Mouse (Mus musculus): ENCODE results near the gene Ptpn21.

The Ptpn21 gene

DNA sequence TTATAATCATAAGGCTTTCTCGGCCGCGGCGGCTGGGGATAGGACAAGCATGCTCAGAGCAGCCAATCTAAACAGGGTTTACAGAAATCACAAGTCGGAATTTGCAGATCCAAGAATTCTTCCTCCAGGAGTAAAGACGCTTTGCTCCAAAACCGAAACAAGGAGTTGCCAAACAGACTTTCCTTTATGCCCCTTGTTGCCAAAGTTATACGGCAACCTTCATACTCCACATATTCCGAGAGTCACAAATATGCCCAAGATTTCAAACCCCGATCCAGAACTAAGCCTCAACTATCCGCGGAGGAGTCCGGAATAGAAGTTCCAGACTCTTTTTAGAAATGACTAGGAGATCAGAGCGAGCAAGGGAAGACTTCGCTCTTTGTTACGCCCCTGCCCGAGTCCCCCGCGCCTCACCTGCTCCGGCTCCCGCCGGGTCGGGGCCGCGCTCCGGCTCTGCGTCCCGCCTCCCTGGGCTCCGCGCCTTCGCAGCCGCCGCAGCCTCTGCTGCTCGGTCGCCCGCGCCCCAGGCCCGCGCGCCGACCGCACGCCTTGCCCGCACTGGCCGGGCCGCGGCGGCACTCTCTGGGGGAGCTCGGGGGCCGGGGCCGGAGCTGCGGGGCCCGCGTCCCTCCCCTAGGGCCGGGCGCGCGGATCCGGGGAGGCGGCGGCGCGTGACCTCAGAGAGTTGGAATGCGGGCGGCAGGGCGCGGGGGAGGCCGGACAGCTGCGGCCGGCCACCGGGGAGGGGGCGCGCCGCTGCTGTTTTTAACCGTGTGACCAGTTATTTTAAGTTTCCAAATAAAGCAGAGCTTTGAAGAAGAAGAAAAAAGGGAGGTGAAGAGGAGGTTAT, at the start of gene Ptpn21:
TSS of gene Ptpn21 (minus strand) at position 455 of the 850 bp plus-strand sequence.
- DNase-seq: peak; percentile 79

DNA sequence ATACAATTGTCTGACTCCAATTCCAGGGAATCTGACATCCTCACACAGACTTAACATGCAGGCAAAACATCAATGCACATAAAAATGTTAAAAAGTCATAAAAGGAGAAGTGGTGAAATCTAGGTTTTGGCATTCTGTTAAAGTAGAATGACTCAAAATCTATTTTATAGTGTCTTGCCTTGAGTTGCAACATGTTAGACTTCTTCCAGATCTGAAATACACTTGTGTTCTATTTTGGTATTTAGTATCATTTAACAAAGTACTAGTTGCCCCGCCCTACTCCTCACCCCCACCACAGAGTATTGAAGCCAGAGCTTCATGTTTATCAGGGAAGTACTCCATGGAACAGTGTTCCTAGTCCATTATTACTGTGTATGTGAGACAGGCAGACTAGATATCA, 47.0 kb upstream of the Ptpn21 start:
- no peak for DNase-seq

DNA sequence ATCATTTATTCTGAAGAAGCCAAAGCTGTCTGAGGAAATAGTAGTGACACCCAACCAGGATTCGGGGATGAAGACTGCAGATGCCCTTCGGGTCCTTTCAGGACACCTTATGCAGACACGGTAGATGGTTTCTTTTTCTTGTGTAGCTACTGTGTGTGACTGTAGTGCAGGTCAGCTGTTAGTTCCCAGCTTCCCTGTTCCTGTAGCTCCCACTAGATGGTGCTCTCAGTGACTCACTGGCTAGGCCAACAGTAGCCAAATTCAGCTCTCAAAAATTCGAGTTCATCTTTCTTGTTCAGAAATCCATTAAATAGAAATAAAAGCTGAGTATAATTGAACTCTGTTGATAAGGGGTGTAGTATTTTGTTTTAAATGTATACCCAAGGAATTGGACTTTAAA, 41.9 kb upstream of the Ptpn21 start:
- peak; percentile 41 for DNase-seq

DNA sequence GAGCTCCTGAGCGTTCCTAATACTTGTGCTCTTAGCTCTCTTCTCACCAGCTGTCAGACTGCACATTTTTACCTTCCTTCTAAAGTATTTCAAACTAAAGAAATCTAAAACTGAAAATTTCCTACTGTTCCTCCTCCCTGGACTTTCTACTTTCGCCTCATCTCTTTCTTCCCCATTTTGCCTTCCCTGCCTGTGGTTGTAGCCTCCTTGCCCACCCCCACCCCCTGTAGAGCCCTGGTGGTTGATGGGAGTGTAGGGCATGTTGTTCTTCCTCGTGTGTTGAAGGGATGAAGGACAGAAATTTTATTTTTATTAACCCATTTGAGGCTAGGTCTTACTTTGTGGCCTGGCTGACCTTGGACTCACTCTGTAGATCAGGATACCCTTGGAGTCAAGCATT, 40.3 kb upstream of the Ptpn21 start:
- no peak for DNase-seq

DNA sequence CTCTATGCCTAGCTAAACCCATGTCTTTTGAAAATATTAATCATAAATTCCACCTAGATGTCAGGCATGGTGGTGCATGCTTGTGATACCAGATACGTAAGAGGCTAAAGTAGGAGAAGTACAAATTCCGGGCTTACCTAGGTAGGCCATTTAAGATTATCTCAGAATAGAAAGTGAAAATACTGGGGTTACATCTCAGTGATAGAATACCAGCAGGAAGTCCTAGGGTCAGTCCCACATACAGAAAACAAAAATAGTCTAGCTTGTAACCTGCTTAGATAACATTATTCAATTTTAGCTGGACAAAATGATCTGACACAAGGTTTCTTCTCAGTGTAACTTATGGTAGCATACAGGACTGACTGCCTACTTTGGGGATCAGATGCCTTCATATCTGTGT, 29.0 kb upstream of the Ptpn21 start:
- no peak for DNase-seq

DNA sequence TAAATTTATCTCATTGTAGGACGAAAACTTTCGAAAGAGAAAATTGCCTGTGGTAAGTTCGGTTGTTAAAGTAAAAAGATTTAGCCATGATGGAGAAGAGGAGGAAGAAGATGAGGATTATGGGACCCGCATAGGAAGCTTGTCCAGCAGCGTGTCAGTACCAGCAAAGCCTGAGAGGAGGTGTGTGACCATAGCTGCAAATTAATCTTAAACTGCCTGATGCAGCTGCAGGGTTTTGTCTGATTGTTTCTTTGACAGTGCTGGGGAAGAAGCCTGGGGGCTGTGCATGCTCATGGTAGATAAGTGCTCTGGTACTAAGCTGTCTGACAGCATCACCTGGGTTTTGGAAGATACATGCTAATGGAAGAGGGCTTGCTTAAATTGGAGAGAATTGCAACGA, 22.5 kb upstream of the Ptpn21 start:
- no peak for DNase-seq

DNA sequence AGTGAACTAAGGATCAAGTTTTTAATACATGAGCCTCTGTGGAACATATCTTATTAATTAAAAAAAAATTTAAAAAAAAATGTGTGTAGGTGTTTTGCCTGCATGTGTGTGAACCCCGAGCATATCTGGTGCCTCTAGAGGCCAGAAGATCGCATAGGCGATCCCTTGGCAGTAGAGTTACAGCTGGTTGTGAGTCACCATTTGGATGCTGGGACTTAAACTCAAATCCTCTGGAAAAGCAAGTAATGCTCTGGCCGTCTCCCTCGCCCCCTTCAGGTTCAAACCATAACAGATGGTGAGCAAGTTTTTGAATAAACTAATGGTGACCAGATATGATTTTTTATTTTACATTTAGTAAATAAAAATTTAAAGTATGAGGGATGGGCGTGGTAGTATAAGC, 20.4 kb upstream of the Ptpn21 start:
- no peak for DNase-seq

DNA sequence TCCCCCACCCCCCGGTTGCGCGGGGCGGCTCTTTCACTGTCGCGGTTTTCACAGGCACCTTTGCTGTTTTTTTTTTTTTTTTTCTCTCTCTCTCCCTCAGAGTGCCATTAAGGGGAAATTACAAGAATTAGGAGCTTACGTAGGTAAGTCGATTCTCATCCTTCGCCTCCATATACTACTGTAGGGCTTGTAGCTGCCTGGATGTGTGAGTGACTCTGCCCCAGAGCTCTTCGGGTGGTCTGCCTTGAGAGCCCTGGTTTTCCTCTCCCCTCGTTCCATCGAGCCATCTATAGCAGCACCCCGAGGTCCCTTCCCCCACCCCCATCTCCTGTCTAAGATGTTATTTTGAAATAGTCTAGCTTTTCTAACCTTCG, 10.2 kb upstream of the Ptpn21 start:
- no peak for DNase-seq

DNA sequence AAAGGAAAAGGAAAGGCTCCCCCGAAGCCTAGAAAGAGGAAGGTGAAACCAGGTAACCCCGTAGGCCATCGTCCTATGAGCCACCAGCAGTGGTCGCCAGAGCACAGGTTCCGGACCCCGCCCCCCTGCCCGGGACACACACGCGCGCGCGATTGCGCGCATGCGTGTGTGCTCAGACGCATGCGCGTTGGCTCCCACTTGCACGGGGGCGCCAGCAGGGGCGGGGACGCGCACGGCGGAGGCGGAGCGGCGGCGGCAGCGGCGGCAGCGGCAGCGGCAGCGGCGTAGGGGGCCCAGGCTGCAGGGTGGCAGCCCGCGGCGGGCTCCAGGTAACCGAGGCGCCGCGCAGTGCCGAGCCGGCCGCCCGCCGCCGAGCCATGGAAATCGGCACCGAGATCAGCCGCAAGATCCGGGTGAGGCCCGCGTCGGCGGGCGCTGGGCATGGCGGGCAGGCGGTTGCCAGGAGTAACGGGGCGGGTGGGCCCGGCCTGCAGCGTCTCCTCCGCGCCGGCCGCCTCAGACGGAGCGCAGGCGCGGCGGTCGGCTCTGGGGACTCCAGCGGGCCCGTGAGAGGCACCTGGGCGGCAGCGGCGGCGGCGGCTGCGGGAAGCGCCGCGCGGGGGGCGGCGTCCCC, 9.7 kb upstream of the Ptpn21 start, which contains the start of gene Zc3h14:
TSS of gene Zc3h14 (plus strand) at position 219 of the 634 bp plus-strand sequence.
- peak; percentile 95 for DNase-seq

DNA sequence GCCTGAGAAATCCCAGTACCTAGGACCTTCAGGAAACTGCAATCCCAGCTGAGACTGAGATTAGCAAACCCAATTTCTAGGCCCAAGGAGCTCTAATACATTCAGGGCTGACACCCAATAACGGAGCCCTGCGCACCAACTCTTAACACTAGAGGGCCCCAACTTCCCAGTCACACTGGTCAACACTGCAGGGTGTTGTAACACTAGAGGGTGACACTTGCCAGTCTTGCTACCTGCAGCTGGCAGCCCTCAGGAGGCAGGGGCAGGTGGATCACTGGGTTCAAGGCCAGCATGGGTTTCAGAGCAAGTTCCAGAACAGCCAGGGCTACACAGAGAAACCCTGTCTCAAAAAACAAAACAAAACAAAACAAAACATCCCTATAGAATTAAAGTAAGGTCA, 8.9 kb upstream of the Ptpn21 start:
- peak; percentile 86 for DNase-seq

DNA sequence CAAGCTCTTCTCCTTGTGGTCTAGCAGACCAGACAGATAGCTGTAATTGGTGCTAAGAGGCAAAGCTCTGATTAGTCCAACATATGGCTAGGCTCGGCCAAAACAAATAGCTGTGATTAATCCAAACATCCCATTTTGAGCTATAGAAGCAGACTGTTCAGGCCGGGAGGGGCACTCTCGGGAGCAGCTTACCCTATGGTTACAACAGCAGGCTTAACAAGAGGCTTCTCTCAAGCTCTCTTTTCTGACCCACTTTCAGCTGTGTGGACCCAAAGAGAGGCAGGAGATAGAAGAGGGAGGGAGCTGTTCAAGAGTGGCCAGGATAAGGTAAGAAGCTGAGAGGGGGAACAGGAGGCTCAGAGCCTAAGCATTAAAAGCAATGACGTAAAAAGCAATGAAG, 8.4 kb upstream of the Ptpn21 start:
- DNase-seq: no peak

DNA sequence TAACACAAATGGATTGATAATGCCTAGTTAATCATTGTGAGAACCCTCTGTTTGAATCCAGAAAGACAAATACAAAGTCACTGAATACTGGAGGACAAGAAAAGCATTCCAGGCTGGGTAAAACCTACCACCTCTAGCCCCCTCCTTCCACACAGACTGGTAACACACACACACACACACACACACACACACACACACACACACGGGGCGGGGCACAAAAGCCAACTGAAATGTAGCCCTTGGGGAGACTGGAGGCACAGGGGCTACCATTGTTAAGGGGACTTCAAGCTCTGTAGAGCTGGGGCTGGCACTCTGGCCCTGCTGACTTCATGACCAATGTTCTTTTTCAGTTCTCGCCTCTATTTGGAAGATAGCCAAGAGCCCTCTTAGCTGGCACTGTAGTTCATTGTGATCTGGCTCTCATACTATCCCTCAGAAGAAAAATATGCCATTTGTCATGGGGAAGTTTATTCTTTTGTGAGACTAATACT, 3.9 kb upstream of the Ptpn21 start:
- peak; percentile 49 for DNase-seq

DNA sequence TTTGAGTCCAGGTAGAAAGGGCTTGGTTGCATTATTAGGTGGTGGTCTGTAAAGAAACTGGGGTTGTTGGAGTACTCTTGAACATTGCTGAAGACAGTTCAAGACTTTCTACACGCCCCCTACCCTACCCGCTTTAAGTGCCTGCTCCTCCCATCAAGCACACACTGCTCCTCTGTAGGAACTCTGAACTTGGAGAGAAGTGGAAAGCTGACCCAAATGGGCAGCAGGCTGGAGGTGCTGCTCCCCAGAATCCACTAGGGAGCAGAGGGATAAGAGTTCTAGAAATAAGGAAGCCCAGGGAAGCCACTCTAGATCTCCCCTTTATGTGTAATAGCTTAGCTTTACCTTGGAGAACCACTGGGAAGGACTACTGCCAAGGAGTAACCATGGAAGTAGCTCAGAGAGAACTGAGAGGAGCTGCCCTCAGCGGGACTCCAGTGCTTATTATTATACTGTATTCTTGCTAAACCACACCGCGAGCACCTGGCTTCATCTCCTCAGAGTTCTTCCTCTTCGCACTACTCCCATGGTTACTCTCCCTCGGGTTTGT, 671 bp upstream of the Ptpn21 start:
- DNase-seq: no peak

DNA sequence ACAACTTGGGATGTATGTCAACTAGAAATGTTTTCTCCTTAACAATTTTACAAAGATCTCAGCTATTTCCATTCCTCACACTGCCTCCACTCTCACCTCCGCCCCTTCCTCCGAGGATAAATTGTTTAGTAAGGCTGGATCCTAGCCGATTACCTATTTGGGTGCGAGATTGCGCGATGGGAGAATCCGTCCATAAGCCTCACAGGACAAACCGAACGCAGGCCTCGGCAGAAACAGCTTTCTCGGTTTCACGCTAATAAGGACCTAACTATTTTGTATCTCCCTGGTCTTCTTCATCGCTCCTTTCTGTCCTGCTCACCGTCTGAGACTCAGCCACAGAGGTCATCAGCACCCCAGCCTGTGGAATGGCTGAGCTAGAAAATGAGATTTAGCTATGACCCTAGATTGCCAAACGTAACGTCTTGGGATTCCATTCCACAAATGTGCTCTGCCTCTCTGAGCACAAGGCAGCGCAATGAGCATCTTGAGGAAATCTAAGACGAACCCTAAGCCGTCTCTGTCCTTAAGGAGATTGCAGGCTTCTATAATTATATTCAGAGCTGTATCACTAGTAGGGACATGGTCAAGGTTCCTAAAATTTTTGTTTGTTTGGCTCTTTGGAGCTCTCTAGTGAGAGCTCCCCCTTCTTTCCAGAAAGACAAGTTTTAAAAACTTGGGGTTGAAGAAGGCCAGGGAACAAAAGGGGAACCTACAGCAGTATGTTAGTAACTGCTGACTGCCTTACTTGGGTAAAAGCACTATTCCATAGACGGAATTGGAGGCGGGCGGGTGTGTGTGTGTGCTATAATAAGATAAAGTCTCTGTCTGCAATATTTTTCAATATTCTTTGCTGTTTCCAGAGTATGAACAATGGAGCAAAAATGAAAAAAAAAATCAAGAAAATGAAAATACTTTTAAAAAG, 2.1 kb downstream of the Ptpn21 start:
- no peak for DNase-seq

DNA sequence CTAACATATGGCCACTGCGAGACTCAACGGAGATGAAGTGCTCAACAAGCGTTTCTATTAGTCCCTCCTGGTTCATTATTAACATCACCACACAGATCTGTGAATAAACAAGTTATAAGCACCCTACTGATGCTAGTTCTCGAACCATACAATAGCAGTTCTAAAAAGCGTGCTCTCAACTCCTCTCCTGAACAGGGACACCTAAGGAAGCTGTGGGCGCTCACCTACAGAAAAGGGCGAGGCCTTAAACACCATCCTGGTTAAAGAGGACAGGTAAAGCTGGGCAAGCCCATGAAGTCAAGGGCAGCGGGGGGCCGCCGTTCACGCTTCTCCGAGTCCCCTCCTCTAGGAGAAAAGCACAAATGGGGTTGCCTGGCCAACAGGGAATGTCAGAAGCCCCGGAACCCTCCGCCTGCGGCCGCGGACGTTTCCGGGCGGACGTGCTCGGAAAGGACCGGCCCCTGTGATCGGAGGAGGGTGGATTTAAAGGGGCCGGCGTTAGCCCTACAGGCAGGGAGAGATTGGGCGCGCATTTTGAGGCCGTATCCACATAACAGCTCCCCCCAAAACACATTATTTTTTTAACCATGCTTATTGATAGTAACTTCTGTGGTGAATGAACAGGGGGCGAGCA, 2.8 kb downstream of the Ptpn21 start:
- peak; percentile 85 for DNase-seq

DNA sequence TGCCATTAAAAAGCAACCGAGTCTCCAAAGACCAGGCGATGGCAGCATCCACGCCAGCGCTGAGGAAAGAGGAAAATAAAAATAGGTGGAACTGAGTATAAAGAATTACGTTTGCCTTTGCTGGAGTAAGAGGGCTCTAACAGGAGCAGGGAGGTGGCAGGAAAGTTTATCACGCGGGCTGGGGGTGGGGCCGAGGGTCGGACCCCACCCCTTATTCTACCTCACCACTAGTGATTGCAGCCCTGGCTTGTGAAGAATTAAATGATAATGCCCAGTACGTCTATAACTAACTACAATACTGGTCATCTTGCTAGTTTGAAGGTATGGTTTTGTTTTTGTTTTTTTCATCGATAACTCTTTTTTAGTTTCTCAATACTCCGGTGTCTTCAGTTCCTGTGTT, 3.4 kb downstream of the Ptpn21 start:
- DNase-seq: no peak

DNA sequence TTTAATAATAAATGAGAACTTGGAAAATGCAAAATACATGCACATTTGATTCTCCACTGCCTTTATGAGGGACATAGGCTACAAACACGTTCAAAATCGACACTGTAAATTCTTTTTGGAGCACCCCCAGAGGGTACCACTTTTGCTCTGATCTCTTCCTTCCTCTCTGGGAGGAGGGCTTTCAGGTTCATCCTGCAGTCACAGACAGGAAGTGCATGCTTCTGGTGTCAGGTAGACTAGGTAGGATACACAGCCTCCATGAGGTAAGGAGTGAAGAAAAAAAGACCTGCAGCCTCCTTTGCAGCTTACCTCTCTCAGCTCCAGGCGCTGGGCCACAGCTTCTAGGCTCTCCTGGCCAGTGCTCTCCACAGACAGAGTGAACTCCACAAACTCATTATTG, 4.0 kb downstream of the Ptpn21 start:
- DNase-seq: no peak

DNA sequence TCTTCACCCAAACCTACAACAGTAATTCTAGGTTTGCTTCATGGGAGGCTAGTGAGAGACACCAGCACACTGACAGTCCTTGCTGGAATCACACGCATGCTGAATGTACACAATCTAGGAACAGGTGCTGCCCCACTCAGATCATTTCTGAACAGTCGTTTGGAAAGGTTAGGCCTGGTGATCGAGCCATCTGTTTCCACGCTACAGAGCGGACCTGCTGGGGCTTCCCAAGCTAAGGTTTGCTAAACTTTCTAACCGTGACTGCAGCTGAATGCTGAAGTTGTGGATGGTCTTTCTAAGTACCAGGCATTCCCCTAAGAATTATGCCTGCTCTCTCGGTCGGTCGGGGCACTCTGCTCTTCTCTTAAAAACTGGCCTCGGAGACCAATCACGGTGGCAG, 6.5 kb downstream of the Ptpn21 start:
- DNase-seq: no peak

DNA sequence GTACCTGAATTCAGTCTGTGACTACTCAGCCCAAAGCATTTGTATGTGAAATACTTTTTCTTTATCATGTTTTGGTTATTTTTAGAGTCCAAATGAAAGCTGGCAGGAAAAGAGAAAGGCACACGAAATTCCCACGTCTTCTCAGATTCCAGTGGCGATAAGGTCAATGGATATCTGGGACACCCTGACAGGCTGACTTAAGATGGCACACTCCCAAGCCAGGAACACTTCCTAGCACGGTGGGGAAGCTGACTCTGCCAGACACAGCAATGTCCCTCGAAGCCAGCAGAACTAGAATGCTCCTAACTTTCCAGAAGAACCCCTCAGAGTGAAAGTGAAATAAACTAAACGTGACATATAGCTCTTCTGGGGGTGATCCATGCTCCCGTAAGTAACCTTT, 10.0 kb downstream of the Ptpn21 start:
- DNase-seq: no peak

DNA sequence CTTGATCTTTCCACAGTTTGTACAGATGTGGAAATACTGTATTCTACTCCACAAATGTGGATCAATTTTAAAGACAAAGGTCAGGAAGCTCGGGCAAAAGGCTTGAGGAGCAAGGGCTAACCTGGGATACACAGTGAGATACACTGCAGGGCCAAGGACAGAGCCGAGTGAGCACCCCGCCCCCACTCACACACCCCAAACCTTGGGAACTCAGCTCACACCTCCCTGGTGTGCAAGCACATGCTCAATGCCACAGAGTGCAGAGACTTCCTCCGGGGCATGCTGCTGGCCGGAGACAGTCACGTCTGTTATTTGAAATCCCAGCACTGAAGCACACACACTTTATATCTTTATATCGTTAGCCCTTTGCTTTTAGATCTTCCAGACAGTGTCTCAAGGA, 11.1 kb downstream of the Ptpn21 start:
- DNase-seq: no peak

DNA sequence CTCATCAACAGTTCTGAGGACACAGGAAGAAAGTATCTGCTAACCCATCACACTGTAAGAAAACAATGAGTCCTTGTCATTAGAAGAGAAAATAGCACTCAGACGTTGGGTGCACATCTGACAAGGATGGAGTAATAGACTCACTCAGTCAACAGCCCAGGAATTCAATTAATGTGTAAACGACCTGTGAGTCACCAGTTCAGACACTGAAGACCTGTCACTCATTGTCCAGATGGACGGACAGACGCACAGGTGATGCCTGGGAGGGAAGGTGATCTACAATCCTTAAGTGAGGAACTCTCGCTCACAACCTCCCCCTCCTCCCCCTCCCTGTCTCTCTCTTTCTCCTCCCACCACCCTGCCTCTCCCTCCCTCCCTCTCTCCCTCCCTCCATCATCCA, 12.2 kb downstream of the Ptpn21 start:
- DNase-seq: no peak

DNA sequence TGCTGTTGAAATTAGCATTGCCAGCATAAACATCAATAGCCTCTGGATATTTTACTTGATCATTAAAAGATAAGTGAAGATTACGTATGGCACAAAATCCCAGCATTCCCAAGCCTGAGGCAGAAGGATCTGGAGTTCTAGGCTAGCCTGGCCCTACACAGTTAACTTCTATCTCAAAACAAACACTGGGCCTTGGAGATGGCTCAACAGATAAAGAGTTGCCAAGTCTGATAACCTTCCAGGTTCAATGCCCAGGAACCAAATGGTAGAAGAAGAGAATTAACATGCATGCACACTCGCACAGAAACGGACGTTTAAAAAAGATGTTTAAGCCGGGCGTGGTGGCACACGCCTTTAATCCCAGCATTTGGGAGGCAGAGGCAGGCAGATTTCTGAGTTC, 13.0 kb downstream of the Ptpn21 start:
- no peak for DNase-seq

DNA sequence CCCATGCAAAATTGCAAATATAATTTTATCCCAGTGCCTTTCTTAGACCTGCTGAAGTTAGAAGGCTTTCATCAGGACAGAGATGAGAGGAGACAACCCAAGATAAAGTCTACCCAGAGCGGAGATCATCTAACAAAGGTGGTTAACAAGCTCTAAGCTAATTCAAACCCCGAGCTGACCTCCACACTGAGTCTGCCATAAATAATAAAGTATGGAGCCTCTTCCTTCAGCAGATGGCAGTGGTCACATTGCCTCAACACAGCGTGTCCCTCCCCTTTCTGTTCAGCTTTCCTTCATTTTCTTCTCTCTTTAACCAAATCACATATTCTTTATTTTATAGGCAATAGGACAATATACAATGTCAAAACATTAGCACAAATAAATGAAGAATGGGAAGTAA, 16.2 kb downstream of the Ptpn21 start:
- DNase-seq: no peak
